In genomic region chr17:11663437-11663836, GRCm38 (mm10) we compare ENCODE assay signal across 22 mouse cellular contexts.
"Had no signal": no experiment of that assay in that cellular context is flagged by ENCODE, and none has a peak within 500 bp of the region (broad histone marks: within the 10 kb centered on the region; RNA-seq: fewer than 3 reads in every experiment).

No protein-coding gene starts in this region.

- ATAC-seq: forebrain, embryonic 15.5 days; forebrain, postnatal 0 days; intestine, embryonic 16.5 days had no signal

- H3K4me2 ChIP-seq: heart, embryonic 11.5 days; heart, embryonic 13.5 days; heart, embryonic 15.5 days had no signal

- DNase-seq: gastrocnemius, postnatal 14 days; gastrocnemius, postnatal 36 days; heart, adult 18-20 months; heart, postnatal 14 days; heart, postnatal 36 days; kidney, adult 11 months; kidney, adult 2 months; kidney, adult 9 months; kidney, postnatal 10 days; kidney, postnatal 25 days; kidney, postnatal 4 days; layer of hippocampus, postnatal 36 days; left cerebral cortex, postnatal 4 days had no signal

- H3K36me3 ChIP-seq: forebrain, embryonic 15.5 days; heart, embryonic 13.5 days; heart, embryonic 15.5 days; limb, embryonic 13.5 days; limb, embryonic 15.5 days had no signal

- H3K4me1 ChIP-seq: heart, embryonic 15.5 days had no signal

- H3K9ac ChIP-seq: forebrain, embryonic 15.5 days; heart, embryonic 13.5 days; heart, embryonic 15.5 days; hindbrain, embryonic 14.5 days; limb, embryonic 13.5 days; limb, embryonic 15.5 days had no signal

- H3K4me3 ChIP-seq: forebrain, embryonic 15.5 days; heart, embryonic 13.5 days; heart, embryonic 15.5 days; limb, embryonic 13.5 days; limb, embryonic 15.5 days had no signal

- H3K27ac ChIP-seq: forebrain, embryonic 15.5 days; heart, embryonic 13.5 days; heart, embryonic 15.5 days; hindbrain, embryonic 14.5 days; limb, embryonic 13.5 days; limb, embryonic 15.5 days had no signal

- H3K9me3 ChIP-seq: forebrain, embryonic 15.5 days; heart, embryonic 13.5 days; heart, embryonic 15.5 days; limb, embryonic 13.5 days; limb, embryonic 15.5 days had no signal

- H3K27me3 ChIP-seq: forebrain, embryonic 15.5 days; limb, embryonic 15.5 days had no signal
